Mouse (Mus musculus): ENCODE data around the gene Gm13277.
"Not testable (repeated sequence)": the region's sequence is repeated elsewhere in the genome, so short reads cannot be mapped to it uniquely, and the experiment has no call there.

Gm13277 gene

DNA sequence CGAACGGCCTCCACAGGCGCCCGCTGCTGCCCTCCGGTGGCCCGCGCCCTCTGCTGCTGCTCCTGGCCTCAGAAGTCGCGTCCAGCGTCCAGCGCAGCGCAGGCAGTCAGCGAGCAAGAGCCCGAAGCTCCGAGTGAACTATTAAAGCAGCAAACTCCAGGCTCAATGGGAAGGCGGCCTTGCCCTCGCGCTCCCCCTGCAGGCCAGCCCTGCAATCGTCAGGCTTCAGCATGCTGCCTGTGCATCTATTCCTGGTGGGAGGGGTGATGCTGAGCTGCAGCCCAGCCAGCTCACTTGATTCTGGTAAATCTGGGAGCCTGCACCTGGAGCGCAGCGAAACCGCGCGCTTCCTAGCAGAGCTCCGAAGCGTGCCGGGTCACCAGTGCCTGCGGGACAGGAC is at the start of gene Gm13277:
Gm13277 (plus strand) TSS at position 231 of the 400 bp plus-strand sequence.
- peak; percentile 75 for DNase-seq

DNA sequence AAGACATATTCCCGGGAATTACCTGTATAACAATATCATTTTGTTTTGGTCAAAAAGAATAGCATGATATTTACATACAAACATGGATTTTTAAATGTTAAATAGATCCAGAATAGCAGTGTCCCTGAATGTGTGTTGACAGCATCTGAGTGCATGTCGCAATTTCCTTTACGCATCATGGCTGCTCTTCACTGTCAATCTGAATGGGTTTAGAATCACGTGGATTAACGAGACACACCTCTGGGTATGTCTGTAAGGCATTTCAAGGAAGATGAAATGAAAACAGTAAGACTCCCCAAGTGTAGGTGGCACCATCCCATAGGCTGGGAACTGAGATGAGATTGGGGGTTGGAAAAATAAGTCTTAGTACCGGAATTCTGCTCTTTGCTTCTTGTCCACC is 49.4 kb upstream of the Gm13277 start:
- no peak for DNase-seq

DNA sequence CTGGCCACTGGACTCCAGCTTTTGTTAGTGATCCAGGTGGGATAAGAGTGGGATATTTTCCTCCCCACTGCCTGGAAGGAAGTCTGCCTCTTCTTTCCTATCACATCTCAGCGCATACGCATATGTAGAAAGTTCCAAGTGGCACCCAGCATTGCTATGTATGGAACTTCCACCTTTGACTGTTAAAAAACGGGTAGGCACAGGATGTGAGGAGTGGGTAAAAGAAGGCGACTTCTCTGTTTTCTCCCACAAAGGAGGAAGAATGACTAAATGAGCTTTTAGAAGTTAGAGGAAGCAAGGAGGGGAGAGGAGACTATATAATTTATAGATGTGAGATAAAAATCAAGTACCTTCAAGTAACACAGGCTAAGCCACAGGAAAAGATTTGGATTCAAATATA is 47.0 kb upstream of the Gm13277 start:
- DNase-seq, result no peak

DNA sequence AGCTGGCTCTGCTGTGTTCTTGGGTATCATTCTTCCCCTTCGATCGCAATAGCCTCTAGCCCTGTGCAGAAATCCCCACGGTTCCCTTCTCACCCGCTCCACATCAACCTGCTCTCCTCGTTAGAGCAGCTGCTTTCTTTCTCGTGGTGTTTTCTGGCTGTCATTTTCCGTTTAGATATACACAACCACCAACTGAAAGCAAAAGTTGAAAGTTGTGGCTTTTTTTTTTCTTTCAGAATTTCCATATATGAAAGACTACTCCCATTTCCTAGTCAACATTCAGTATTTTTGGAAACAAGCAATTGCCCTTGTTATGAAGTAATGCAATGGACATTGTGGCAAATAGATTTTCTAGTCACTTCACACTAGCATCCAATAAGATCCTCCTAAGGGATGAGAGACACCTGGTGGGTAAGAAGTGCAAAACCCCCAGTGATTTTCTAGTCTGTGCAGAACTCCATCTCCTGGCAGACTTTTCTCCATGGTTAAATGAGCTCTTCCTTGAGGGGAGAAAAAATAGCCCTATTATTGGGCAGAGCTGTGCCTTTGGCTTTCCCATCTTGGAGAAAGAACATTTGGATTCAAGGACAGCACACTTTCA is 45.6 kb upstream of the Gm13277 start:
- DNase-seq, result no peak

DNA sequence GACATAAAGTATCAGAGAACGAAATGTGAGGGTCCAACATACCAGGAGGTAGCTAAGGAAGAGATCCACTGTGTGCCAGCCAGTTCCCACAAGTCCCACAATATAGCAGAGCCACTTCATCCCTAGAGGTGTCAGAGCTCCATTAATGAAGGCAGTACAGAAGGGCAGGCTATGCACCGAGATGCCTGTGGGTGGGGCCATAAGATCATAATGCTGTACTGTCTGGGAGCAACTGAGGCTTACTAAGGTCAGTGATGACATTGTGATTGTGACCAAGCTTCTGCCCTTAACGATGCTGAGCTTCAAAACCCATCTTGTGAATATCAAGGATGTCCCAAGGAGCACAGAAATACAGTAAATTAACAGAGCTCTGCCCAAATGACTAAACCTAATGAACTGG is 44.2 kb upstream of the Gm13277 start:
- no peak for DNase-seq

DNA sequence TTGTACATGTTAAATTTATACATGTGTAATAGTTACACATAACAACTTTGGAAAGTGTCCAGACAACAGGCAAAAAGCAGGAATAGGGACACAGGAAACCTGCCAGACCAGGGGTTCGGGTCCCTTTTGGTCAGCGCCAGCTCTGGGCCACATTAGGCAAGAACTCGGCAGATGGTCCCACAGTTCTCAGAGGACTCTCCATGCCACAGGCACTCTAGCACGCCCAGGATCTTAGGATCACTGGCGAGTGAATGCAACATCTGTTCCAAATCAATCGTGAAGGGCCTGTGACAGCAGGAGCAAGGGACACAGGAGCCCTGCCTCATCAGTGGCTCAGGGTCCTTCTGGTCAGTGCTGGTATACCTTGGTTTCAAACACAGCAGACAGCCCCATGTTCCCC is 38.5 kb upstream of the Gm13277 start:
- DNase-seq, result no peak

DNA sequence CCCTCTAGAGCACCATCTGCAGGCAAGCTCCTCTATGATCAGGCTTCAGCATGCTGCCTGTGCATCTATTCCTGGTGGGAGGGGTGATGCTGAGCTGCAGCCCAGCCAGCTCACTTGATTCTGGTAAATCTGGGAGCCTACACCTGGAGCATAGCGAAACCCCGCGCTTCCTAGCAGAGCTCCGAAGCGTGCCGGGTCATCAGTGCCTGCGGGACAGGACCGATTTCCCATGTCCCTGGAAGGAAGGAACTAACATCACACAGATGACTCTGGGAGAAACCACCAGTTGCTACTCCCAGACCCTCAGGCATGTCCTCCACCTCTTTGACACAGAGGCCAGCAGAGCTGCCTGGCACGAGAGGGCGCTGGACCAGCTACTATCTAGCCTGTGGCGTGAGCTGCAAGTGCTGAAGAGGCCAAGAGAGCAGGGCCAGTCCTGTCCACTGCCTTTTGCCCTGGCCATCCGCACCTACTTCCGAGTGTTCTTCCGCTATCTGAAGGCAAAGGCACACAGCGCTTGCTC is 33.6 kb upstream of the Gm13277 start, which contains the start of gene Gm13271:
Gm13271 (plus strand) TSS at position 51 of the 523 bp plus-strand sequence.
- DNase-seq, result peak; percentile 73

DNA sequence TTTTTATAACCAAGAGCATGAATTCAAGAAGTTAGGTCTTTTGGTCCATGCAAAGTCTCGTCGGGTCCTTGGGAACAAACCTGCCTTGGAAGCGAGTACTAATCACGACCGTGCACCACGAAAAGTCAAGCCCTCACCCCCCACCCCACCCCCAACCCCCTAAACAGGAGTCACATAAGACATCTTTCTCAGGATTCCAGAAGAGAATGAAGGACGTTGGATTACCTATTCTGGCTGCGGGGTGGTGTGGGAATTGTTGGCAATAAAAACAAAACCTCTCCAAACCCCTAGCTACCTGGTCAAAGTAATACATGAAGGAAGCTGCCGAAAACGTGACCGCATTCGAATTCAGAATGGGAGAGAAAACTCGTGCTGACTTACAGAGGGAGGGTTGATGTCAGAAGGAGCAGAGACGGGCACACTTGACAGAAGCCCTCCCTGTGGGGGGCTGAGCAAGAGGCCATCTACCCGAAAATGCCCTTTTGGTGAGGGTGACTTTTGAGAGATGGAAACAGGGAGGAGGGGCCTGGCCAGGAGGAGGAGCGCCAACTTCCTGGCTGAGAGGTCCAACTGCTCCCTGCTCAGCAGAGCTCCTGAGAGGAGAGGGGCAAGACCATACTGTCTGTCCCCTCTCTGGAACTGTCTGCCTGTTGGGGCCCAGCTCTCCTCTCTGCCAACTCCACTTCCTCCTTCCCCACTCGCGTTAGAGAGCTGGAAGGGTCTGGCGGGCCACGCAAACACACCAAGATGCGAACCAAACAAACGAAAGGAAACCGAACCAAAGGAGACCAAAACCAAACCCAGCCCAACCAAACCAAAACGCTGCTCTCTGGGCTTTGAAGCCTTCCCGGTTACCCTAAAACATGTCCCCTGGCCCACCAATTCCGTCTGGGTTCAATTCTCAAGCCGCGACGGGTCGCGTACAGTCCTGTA is 31.6 kb upstream of the Gm13277 start:
- not testable (repeated sequence) for DNase-seq

DNA sequence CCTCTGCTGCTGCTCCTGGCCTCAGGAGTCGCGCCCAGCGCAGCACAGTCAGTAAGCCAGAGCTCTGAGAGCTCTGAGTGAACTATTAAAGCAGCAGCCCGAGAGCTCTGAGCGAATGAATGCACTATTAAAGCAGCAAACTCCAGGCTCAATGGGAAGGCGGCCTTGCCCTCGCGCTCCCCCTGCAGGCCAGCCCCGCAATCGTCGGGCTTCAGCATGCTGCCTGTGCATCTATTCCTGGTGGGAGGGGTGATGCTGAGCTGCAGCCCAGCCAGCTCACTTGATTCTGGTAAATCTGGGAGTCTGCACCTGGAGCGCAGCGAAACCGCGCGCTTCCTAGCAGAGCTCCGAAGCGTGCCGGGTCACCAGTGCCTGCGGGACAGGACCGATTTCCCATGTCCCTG is 30.8 kb upstream of the Gm13277 start:
- DNase-seq, result peak; percentile 90

DNA sequence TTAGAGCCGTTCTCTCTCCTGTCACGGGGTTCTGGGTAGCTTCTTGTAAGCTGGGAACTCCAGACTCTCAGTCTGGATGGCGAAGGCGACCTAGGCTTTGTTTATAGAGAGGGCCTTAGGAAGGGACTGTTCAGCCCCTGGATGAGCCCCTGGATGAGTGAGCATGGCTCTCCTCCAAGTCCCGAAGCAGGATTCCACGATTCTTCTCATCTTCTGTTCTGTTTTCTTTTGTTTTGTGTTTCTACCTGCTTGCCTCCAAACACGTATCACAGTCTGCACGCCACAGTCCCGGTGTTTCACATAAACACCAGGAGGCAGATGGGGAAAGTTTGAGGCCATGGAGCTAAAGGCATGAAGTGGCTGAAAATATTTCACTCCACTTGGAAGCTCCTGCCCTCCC is 29.7 kb upstream of the Gm13277 start:
- not testable (repeated sequence) for DNase-seq

DNA sequence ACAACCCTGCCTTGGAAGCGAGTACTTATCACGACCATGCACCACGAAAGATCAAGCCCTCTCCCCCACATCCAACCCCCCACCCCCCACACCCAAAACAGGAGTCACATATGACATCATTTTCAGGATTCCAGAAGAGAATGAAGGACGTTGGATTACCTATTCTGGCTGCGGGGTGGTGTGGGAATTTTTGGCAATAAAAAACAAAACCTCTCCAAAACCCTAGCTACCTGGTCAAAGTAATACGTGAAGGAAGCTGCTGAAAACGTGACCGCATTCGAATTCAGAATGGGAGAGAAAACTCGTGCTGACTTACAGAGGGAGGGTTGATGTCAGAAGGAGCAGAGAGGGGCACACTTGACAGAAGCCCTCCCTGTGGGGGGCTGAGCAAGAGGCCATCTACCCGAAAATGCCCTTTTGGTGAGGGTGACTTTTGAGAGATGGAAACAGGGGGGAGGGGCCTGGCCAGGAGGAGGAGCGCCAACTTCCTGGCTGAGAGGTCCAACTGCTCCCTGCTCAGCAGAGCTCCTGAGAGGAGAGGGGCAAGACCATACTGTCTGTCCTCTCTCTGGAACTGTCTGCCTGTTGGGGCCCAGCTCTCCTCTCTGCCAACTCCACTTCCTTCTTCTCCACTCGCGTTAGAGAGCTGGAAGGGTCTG is 28.7 kb upstream of the Gm13277 start, which contains the start of gene Gm13283:
Gm13283 (plus strand) TSS at position 510 of the 659 bp plus-strand sequence.
- DNase-seq, result peak; percentile 47

DNA sequence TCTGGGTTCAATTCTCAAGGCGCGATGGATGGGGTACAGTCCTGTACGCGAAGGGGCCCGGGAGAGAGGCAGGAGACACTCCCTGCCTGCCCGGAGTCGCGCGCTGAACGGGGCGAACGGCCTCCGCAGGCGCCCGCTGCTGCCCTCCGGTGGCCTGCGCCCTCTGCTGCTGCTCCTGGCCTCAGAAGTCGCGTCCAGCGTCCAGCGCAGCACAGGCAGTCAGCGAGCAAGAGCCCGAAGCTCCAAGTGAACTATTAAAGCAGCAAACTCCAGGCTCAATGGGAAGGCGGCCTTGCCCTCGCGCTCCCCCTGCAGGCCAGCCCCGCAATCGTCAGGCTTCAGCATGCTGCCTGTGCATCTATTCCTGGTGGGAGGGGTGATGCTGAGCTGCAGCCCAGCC is 28.0 kb upstream of the Gm13277 start:
- DNase-seq, result peak; percentile 35

DNA sequence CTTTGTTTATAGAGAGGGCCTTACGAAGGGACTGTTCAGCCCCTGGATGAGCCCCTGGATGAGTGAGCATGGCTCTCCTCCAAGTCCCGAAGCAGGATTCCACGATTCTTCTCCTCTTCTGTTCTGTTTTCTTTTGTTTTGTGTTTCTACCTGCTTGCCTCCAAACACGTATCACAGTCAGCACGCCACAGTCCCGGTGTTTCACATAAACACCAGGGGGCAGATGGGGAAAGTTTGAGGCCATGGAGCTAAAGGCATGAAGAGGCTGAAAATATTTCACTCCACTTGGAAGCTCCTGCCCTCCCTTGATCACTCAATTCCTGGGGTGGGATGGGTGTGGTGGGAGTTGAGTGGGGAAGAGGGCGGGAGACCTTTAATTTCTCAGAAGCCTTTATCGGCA is 26.7 kb upstream of the Gm13277 start:
- peak; percentile 90 for DNase-seq

DNA sequence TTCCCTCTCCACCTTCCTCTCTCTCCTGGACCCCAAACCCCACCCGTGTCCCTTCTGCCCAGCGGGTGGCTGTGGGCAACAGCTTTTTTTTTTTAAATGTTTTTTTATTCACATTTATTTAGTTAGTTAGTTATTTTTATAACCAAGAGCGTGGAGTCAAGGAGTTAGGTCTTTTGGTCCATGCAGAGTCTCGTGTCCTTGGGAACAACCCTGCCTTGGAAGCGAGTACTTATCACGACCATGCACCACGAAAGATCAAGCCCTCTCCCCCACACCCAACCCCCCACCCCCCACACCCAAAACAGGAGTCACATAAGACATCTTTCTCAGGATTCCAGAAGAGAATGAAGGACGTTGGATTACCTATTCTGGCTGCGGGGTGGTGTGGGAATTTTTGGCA is 26.1 kb upstream of the Gm13277 start:
- DNase-seq, result peak; percentile 25

DNA sequence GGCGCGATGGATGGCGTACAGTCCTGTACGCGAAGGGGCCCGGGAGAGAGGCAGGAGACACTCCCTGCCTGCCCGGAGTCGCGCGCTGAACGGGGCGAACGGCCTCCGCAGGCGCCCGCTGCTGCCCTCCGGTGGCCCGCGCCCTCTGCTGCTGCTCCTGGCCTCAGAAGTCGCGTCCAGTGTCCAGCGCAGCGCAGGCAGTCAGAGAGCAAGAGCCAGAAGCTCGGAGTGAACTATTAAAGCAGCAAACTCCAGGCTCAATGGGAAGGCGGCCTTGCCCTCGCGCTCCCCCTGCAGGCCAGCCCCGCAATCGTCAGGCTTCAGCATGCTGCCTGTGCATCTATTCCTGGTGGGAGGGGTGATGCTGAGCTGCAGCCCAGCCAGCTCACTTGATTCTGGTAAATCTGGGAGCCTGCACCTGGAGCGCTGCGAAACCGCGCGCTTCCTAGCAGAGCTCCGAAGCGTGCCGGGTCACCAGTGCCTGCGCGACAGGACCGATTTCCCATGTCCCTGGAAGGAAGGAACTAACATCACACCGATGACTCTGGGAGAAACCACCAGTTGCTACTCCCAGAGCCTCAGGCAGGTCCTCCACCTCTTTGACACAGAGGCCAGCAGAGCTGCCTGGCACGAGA is 24.9 kb upstream of the Gm13277 start:
- not testable (repeated sequence) for DNase-seq

DNA sequence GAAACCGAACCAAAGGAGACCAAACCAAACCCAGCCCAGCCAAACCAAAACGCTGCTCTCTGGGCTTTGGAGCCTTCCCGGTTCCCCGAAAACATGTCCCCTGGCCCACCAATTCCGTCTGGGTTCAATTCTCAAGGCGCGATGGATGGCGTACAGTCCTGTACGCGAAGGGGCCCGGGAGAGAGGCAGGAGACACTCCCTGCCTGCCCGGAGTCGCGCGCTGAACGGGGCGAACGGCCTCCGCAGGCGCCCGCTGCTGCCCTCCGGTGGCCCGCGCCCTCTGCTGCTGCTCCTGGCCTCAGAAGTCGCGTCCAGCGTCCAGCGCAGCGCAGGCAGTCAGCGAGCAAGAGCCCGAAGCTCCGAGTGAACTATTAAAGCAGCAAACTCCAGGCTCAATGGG is 14.9 kb upstream of the Gm13277 start, which contains the start of gene Gm13290:
Gm13290 (plus strand) TSS at position 301 of the 400 bp plus-strand sequence.
- DNase-seq, result not testable (repeated sequence)

DNA sequence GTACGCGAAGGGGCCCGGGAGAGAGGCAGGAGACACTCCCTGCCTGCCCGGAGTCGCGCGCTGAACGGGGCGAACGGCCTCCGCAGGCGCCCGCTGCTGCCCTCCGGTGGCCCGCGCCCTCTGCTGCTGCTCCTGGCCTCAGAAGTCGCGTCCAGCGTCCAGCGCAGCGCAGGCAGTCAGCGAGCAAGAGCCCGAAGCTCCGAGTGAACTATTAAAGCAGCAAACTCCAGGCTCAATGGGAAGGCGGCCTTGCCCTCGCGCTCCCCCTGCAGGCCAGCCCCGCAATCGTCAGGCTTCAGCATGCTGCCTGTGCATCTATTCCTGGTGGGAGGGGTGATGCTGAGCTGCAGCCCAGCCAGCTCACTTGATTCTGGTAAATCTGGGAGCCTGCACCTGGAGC is 11.8 kb upstream of the Gm13277 start, which contains the start of gene Gm13289:
Gm13289 (plus strand) TSS at position 301 of the 400 bp plus-strand sequence.
- not testable (repeated sequence) for DNase-seq

DNA sequence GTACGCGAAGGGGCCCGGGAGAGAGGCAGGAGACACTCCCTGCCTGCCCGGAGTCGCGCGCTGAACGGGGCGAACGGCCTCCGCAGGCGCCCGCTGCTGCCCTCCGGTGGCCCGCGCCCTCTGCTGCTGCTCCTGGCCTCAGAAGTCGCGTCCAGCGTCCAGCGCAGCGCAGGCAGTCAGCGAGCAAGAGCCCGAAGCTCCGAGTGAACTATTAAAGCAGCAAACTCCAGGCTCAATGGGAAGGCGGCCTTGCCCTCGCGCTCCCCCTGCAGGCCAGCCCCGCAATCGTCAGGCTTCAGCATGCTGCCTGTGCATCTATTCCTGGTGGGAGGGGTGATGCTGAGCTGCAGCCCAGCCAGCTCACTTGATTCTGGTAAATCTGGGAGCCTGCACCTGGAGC is 8.9 kb upstream of the Gm13277 start, which contains the start of gene Gm13272:
Gm13272 (plus strand) TSS at position 301 of the 400 bp plus-strand sequence.
- not testable (repeated sequence) for DNase-seq

DNA sequence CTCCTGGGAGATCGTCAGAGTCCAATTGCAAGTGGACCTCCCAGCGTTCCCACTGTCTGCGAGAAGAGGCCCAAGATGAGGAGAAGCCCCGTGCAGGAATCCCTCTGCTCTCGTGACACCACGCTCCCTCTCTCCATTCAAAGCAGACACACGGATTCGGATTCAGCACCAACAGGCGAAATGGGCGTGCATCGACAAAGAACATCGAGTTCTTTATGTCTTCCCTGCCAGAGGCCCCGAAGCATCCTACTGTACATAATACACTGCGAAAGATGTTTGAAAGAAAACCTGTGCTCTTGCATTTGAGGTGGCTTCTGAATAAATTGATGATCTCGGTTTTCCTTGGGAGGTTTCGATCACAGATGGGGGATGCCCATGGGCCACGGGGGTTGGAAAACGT is 8.1 kb upstream of the Gm13277 start:
- not testable (repeated sequence) for DNase-seq

DNA sequence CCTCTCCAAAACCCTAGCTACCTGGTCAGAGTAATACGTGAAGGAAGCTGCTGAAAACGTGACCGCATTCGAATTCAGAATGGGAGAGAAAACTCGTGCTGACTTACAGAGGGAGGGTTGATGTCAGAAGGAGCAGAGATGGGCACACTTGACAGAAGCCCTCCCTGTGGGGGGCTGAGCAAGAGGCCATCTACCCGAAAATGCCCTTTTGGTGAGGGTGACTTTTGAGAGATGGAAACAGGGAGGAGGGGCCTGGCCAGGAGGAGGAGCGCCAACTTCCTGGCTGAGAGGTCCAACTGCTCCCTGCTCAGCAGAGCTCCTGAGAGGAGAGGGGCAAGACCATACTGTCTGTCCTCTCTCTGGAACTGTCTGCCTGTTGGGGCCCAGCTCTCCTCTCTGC is 6.6 kb upstream of the Gm13277 start, which contains the start of gene Ifnz:
Ifnz (plus strand) TSS at position 301 of the 400 bp plus-strand sequence.
- DNase-seq, result not testable (repeated sequence)

DNA sequence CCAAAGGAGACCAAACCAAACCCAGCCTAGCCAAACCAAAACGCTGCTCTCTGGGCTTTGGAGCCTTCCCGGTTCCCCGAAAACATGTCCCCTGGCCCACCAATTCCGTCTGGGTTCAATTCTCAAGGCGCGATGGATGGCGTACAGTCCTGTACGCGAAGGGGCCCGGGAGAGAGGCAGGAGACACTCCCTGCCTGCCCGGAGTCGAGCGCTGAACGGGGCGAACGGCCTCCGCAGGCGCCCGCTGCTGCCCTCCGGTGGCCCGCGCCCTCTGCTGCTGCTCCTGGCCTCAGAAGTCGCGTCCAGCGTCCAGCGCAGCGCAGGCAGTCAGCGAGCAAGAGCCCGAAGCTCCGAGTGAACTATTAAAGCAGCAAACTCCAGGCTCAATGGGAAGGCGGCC is 6.1 kb upstream of the Gm13277 start:
- DNase-seq, result not testable (repeated sequence)

DNA sequence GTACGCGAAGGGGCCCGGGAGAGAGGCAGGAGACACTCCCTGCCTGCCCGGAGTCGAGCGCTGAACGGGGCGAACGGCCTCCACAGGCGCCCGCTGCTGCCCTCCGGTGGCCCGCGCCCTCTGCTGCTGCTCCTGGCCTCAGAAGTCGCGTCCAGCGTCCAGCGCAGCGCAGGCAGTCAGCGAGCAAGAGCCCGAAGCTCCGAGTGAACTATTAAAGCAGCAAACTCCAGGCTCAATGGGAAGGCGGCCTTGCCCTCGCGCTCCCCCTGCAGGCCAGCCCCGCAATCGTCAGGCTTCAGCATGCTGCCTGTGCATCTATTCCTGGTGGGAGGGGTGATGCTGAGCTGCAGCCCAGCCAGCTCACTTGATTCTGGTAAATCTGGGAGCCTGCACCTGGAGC is 3.0 kb upstream of the Gm13277 start, which contains the start of gene Gm13276:
Gm13276 (plus strand) TSS at position 301 of the 400 bp plus-strand sequence.
- DNase-seq, result not testable (repeated sequence)
